Mouse (Mus musculus) ES-E14 (cell line): Measurements from ENCODE around the gene Foxp1.

Source experiments
- CHD2 ChIP-seq: IDR thresholded peaks from 2 replicates; pipeline ENCODE4 v1.6.1; 2014; ENCODE audit warnings: mild to moderate bottlenecking, low read depth, low read length, inconsistent platforms
- HCFC1 ChIP-seq: IDR thresholded peaks from 2 replicates; pipeline ENCODE4 v1.6.1; 2012; ENCODE audit warnings: low read length, inconsistent platforms, borderline replicate concordance; ENCODE audit not compliant: insufficient read depth
- MAFK ChIP-seq: IDR thresholded peaks from 2 replicates; pipeline ENCODE4 v1.6.1; 2014; ENCODE audit warnings: mild to moderate bottlenecking, low read depth, low read length, inconsistent platforms; ENCODE audit not compliant: insufficient read depth
- ZC3H11A ChIP-seq: IDR thresholded peaks from 2 replicates; pipeline ENCODE4 v1.6.1; 2012; ENCODE audit warnings: low read depth, mild to moderate bottlenecking, inconsistent platforms, low read length, borderline replicate concordance
- ZNF384 ChIP-seq: IDR thresholded peaks from 2 replicates; pipeline ENCODE4 v1.6.1; 2012; ENCODE audit warnings: low read depth, low read length, inconsistent platforms

GRCm38 (mm10) chr6:99205587-99206436, 316.7 kb downstream of the Foxp1 start:
- TF ChIP-seq HCFC1 (no peak), ZNF384 (no peak), CHD2 (no peak), MAFK (no peak), ZC3H11A (no peak)
